Mouse (Mus musculus) left cerebral cortex, adult 11 months (tissue): ENCODE measurements at regions not wholly inside any gene's neighbourhood (a gene's known extent, or its start where the extent isn't known, plus 50 kb on each side); places are given as distances from the start of the nearest gene placed in this dataset.

Experiments
- DNase-seq: peaks from one replicate; pipeline ENCODE4 v3.0.0; 2022; ENCODE audit warnings: low spot score

DNA sequence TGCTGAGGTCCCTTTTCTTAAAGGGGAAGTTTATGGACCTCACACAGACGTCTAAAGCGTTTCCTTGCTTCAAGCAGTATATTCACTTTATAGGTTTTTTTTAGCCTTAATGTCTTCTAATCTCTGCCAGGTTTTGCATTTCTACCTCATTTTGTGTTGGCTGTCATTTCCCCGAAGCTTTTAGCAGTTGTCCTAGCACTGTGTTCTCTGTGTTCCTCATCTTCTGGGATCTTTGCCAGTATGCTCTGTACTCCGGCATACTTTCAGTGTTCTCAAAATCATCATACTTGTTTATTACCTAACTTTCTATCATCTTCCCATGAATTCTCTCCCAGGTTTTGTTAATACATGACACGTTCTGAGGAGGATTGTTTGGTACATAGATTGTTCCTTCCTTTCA lies 333.5 kb upstream of the Lsamp start:
- DNase-seq = peak; percentile 19

DNA sequence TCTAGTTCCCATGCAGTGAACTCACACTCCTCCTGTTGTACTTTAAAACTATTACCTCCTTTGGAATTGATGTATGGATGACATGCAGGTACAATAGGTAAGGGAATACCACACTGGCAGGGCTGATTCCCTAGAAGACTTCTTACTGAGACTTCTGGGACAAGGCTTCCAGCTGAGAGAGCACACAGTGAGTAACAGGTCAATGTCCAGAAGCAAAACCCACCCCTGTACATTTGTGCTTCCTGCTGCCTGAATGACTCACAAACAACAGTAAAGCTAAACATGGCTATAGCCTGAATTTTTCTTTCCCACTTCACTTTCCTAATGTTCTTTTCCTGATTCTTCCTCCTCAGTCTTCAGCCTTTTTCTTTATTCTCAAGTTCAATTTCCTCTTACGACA lies 316.3 kb upstream of the Lsamp start:
- no peak for DNase-seq

- DNase-seq = no peak
Measured at GRCm38 (mm10) chr16:39672096-39672985, 311.8 kb upstream of the Lsamp start.

DNA sequence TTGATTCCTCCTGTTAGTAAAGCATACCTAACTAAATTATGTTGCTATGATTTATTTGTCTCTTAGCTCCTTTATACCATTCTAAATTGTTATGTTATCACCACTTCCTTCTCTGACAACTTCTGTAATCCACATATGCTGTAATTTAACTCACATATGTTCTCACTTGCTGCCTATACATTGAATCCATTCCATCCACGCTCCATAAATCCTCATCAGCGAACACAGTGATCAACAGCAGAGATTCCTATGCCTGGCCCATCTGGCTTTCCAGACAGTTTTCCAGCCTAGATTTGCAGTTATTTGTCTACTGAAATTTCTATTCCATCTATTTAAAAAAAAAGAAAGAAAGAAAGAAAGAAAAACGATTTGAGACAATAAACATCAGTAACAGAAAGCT lies 308.4 kb upstream of the Lsamp start:
- no peak for DNase-seq

DNA sequence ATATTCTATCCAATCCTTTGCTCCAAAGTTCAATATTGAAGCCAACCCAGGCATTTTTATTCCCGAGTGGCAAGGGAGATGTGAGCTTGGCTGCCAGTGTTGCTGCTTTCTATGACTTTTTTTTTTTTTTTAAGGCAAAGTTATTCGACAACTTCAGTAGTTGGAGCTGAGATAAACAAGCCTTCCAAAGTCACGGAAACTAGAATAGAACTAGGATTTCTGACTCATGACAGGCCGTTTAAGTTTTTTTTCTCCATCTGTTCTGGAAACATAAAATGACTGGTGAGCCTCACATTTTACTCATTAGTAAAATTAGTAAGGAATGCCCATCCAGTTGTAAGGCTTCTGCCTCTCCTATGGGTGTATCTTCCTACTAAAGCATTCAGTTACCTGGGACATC lies 305.9 kb upstream of the Lsamp start:
- DNase-seq = no peak

DNA sequence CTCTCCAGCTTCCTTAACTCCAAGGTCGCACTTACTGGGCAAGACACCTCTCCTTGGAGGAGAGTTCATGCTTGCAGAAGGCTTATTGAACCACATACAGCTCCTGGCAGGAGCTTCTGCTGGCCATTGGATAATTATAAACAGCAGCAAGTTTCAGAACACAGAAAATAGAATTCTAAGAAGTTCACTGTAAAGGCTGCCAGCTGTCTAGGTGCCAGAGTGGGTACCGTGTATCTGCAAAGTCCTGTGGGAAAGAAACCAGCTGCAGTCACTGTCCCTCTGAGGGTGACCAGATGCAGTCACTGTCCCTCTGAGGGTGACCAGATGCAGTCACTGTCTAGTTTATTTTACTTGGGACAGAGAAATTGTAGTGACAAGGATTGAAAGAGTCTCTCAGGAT lies 291.1 kb upstream of the Lsamp start:
- no peak for DNase-seq

GRCm38 (mm10) chr16:39695855-39696254 lies 288.3 kb upstream of the Lsamp start:
- no peak for DNase-seq

GRCm38 (mm10) chr16:39699201-39699600 lies 285.0 kb upstream of the Lsamp start:
- DNase-seq = no peak

DNA sequence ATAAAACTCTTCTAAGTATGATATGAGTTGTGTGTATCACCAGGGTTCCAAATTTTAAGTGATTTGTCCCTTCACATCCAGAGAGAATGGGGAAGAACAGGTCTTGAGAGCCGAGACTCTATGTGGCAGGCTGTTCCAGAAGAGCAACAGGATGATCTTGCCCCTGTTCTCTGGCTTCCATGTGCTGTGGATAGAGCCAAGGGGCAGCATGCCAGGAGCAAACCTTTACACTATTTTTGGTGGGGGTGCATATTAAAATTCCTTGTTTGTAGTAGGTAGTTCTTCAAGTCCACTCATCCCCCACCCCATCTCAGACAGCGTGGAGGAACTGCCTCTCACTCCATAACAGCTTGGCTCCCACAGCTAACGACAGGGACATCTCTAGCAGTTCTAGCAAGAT lies 278.0 kb upstream of the Lsamp start:
- no peak for DNase-seq

DNA sequence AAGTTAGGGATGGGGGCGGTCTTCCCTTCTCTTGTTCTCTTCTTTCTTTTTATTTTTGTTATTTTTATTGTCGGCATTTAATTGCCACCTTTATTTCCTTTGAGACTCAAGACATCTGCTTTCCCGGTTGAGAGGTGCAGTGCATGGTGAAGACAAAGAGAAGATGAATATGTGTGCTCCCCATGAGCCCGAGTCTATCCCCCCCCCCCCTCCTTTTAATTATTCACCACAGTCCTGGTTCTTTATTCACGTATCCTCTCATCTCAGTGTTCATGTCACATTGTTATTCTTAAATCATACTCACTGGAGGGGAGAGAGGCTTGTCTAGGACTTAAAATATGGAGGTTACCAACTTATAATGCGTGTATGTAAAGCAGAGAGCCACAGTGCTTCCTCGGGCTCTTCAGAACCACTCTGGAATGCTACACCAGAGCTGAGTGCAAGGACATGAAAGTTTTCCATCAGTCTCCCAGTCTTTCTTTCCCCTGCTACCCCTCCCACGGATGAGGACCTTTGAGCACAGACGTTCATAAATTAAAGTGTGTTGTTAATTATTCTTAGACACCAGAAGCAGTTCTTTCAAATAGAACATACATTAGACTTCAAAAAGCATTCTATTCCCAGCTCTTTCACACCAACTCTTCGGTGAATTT lies 274.6 kb upstream of the Lsamp start:
- DNase-seq = no peak

- no peak for DNase-seq
Measured at GRCm38 (mm10) chr16:39727586-39727985, 256.6 kb upstream of the Lsamp start.

DNA sequence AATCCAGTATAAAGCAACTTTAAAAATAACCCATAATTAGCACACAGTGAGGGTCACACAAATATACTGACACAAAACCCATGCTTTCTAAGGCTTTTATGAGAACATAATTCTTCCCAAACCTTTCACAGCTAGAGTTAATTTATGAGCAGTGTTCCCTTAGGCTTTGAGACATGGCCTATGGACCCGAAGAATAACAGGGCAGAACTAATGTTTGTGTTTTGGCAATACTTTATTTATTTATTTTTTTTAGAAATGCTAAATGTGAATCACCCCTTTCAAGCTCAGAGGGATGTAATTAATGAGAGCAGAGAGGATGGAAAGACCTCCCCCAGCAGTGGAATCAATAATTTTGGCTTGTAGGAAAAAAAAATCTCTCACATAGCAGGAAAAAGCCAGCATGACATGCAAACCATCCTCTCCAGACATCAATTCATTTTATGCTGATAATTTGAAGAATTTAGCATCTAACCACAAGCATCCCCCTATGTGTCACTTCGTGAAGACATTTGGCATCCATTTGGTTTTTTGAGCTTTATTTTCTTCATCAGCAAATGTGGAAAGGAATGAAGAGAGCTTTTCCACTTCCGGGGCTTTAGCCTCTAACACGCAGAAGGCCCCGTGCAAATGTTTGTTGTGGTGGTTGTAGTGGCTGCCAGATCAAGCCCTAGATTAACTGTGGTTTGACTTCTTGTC lies 238.0 kb upstream of the Lsamp start:
- no peak for DNase-seq

DNA sequence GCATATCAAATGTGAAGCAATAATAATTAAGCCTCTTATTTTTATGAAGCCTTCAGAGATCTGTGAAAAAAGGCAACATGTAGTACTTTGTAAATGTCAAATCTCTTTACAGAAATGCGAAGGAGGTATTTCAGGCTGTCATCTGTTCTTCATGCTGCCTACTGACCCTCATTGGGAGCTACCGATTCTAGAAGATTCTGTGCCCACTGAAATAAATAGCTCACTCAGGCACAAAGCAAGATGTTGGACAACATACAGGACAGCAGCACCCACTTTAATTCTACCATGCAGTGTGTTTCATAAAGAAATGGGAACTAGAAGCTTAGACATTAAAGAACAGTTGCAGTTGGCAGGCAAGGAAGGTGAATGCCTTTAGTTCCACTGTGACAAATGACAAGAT lies 232.4 kb upstream of the Lsamp start:
- DNase-seq = peak; percentile 4

- no peak for DNase-seq
Measured at GRCm38 (mm10) chr16:39801063-39801462, 183.1 kb upstream of the Lsamp start.

DNA sequence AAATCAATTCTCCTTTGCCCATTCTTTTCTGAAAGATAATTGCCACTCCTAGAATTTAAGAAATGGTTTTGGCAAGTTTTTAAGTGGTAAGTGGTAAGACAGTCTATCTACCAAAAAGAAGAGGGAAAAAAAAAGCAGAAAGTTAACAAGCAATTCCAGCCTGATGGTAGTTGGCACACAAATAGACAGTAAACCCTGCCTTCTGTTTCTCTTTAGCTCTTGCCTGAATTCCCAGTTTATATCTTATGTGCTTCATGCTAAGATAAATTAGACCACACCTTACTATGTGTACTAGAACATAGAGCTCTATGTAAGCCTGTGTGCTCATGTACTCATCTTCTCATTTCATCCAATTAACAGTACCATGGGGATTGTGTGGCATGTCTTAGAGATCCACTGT lies 164.0 kb upstream of the Lsamp start:
- DNase-seq = no peak

DNA sequence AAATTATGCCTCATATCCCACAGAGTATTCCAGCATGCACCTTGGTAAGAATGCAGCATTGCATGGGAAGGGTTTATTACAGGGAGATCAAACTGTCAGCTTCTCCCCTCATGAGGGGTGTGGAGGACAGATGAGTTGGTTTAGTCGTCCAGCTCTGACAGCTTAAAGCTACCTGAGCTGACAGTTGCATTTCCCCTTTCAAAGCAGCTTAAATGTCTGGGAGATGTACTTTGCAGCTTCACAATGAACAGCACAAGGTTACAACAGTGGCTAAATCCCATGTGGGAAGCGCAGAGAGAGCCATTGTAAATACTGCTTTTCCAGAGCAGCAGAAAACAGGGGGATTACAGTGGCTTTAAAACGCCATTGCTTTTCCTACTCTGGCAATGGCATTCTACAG lies 149.9 kb upstream of the Lsamp start:
- DNase-seq = no peak

DNA sequence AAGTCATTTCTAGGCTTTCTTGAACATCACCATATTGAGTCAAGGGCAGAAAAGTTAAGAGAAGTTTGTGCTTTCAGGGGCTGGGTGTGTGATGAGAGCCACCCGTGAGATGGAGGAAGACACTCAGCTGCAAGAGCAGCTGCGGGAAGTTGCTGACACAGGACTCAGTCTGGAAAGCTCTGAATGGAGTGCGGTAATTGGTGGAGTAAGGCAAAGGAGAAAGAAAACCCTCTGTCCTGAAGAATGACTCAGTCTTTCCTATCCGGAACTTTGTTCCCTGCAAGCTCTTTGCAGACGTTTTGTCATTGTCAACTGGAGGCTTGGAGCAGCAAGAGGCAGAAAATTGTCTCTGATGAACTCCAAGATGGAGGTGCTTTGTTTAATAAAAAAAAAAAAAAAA lies 102.6 kb upstream of the Lsamp start:
- DNase-seq = no peak

DNA sequence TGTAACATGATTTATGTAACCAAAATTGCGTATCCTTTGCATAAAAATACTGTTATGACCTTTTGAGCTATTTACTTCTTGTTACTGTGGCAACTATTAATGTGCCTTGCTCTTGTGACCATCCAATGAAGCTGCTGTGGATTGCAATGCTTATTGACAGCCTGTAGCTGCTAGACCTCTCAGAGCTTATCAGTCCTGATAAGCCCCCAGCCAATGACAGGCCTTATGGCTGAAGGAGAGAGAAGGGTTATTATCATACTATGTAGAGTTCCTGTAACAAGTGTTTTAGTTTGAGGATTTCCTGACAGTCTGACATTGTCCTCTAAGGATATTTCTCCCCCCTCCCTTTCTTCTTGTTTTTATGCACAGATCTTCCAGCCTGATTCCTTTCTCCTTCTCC lies 96.2 kb upstream of the Lsamp start:
- DNase-seq = no peak
